Mouse (Mus musculus) lung, postnatal 36 days (tissue): ENCODE measurements around the gene Gm8439.
A peak's percentile ranks its signal among the peaks of the same experiment; 100 is the strongest.

Experiments
- DNase-seq: peaks from one replicate; pipeline ENCODE4 v3.0.0; 2022; ENCODE audit warnings: mixed read lengths

The Gm8439 gene

GRCm38 (mm10) chr4:120613691-120614329 lies 25.3 kb downstream of the Gm8439 start:
- peak; percentile 20 for DNase-seq

GRCm38 (mm10) chr4:120614644-120615043 lies 26.1 kb downstream of the Gm8439 start:
- no peak for DNase-seq

- DNase-seq = peak; percentile 45
Observed at GRCm38 (mm10) chr4:120615528-120616081, 27.1 kb downstream of the Gm8439 start.

- DNase-seq = peak; percentile 51
Observed at GRCm38 (mm10) chr4:120616199-120617025, 27.9 kb downstream of the Gm8439 start.

- DNase-seq = no peak
Observed at GRCm38 (mm10) chr4:120627728-120628127, 39.2 kb downstream of the Gm8439 start.

GRCm38 (mm10) chr4:120630218-120630931 lies 41.8 kb downstream of the Gm8439 start:
- DNase-seq = no peak

GRCm38 (mm10) chr4:120631828-120632227 lies 43.3 kb downstream of the Gm8439 start:
- no peak for DNase-seq

GRCm38 (mm10) chr4:120635351-120635750 lies 46.8 kb downstream of the Gm8439 start:
- no peak for DNase-seq

GRCm38 (mm10) chr4:120641946-120642345 lies 53.4 kb downstream of the Gm8439 start:
- DNase-seq = no peak

- no peak for DNase-seq
Observed at GRCm38 (mm10) chr4:120643899-120644298, 55.4 kb downstream of the Gm8439 start.

- DNase-seq = no peak
Observed at GRCm38 (mm10) chr4:120649369-120650207, 61.0 kb downstream of the Gm8439 start.

GRCm38 (mm10) chr4:120650208-120650592 lies 61.7 kb downstream of the Gm8439 start:
- no peak for DNase-seq

- no peak for DNase-seq
Observed at GRCm38 (mm10) chr4:120655898-120656297, 67.4 kb downstream of the Gm8439 start.
